Mouse (Mus musculus) spleen, adult 18-20 months (tissue): Measurements from ENCODE around the gene Zfp639.

Experiments
- DNase-seq, 2 experiments: peaks; one replicate each; pipeline ENCODE4 v3.0.0; 2022; ENCODE audit warnings: mixed read lengths in 2 of 2

The Zfp639 gene

DNA sequence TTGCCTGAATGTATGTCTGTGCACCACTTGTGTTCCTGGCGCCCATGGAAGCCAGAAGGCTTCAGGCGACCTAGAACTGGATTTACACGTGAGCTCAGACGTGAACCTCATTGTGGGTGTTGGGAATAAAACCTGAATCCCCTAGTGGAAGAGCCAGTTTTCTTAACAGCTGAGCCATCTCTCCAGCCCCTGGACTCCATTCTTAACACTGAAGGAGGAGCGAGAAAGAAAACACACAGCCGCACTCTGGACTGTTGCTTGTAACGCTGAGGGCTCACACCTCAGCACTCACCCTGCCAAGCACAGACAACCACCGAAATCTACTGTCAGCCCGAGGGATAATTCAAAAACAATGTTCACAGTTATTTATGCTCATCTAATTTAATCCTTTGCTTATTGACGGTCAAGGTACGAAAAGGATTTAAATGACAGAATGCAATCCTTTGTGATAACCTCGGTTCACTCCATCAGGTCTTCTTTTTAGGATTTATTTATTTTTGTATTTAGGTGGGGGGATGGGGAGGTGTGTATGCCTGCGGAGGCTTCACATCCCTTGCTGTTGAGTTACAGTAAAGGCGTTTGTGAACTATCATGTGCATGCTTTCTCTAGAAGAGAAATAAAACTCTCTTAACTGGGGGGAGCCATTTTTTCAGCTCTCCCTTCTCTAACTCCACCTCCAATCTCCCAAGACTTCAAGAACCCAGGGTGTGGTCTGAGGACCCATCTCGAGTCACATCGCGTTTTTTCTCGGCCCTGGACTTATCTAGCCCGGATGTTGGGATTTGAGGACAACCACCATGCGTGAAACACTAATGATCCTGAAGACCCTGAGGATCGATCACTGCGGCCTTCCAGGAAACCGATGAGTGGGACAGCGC is at the start of gene Zfp639:
Zfp639 (plus strand) TSS at position 764 of the 879 bp plus-strand sequence.
- DNase-seq: no peak

GRCm38 (mm10) chr3:32467321-32467720 is 42.7 kb upstream of the Zfp639 start:
- no peak for DNase-seq

GRCm38 (mm10) chr3:32468411-32468810 is 41.6 kb upstream of the Zfp639 start:
- no peak for DNase-seq

DNA sequence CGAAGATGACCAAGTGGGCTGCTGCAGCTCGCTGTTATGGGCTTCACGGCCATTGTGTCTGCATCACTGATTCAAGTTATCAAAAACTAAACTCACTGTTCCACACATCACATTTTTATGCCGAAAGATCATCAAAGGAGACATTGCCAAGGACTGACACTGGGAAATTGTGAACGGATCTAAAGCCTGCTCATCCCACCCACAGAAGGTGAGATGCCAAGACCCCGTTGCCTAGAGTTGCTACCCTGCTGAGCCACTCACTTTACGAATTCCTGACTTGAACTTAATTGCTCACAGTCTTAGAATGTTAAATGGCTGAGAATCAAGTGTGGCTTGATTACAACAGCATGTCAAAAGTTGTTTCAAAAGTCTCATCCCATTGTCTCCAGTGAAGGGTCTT is 39.6 kb upstream of the Zfp639 start:
- DNase-seq: no peak

- no peak for DNase-seq
Observed at GRCm38 (mm10) chr3:32471098-32471497, 39.0 kb upstream of the Zfp639 start.

- DNase-seq: no peak
Observed at GRCm38 (mm10) chr3:32472191-32472900, 37.7 kb upstream of the Zfp639 start.

- DNase-seq: no peak
Observed at GRCm38 (mm10) chr3:32473184-32473583, 36.9 kb upstream of the Zfp639 start.

- no peak for DNase-seq
Observed at GRCm38 (mm10) chr3:32479961-32480360, 30.1 kb upstream of the Zfp639 start.

- no peak for DNase-seq
Observed at GRCm38 (mm10) chr3:32483035-32483434, 27.0 kb upstream of the Zfp639 start.

- DNase-seq: no peak
Observed at GRCm38 (mm10) chr3:32486543-32486942, 23.5 kb upstream of the Zfp639 start.

GRCm38 (mm10) chr3:32488172-32488571 is 21.9 kb upstream of the Zfp639 start:
- no peak for DNase-seq

- peak; percentile 52 to 62 for DNase-seq
Observed at GRCm38 (mm10) chr3:32490076-32490927, 19.8 kb upstream of the Zfp639 start.

DNA sequence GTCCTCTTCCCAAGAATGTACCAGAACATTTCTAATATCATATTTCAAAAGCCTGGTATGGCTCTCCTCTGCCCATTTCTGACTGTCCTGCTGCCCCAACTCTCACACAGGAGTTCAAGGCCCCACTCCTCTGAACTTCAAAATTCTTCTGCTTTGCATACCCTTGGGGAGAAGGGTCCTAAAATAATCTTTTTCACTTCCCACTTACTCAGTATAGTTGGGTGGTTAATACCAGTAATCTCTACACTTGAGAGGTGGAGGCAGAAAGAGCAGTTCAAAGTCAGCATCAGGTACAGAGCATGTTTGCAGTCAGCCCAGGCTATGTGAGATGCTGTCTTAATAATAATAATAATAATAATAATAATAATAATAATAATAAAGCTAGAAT is 19.1 kb upstream of the Zfp639 start:
- DNase-seq: no peak

GRCm38 (mm10) chr3:32492097-32493090 is 17.7 kb upstream of the Zfp639 start, which contains the start of gene Kcnmb3:
TSS of gene Kcnmb3 (minus strand) at chr3:32492231.
- no peak for DNase-seq

DNA sequence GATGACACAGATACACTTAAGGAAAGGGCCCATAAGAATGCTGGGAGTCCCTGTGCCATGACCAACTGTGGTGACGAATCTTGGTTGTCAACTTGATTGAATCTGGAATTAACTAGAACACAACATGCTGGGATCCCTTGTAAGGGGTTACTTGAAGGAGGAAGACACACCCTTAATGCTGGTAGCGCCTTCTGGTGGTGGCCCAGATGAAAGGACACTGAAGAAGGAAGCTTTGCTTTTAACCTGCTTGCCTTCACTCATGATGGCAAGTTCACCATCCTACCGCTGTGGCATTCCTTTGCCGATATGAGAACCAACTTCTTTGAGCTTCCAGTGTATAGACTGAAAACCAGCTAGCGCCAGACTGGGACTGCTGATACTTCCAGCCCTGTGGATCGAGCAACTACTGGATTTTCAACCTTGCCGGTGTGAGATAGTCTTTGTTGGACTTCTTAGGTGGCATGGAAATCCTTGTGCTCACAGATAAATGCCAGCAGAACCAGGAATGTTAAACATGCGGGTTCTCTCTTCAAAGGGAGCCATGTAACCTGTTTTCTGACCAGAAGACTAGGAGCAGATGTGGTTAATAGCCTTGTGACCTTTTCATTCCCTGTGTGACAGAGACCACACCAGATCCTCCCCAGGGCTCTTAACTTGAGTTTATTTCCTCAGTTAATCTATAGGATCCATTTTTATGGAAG is 15.5 kb upstream of the Zfp639 start:
- DNase-seq: peak; percentile 37 to 64

DNA sequence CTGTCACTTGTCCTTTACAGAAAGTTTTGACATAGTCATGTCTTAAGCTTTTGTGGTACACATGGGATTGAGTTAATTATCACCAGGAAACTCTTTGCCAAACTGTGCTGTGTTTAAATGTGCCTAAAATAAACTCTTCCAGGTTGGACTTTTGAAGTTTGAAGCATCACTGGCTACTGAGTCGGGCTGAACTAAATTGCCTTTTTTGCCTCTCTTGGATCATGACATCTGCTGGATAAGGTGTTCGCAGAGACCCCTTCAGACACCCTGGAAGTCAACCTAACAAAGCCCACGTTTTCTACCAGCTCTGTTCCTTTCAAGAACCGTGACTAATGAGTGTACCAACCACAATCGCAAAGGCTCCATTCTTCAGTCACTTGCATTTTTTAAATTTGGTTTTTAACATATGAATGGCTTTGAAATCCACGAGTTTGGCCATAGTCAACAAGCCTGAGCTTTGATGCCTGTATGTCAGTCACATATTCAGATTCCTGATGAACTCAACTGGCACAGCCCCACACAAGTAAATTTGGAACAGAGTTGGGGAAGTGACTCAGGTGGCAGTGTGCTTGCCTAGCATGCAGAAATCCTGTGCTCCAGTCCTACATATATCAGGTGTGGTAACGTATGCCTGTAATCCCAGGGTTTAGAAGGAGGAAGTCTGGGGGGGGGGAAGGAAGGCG is 14.8 kb upstream of the Zfp639 start:
- no peak for DNase-seq

- no peak for DNase-seq
Observed at GRCm38 (mm10) chr3:32495856-32496710, 14.0 kb upstream of the Zfp639 start.

DNA sequence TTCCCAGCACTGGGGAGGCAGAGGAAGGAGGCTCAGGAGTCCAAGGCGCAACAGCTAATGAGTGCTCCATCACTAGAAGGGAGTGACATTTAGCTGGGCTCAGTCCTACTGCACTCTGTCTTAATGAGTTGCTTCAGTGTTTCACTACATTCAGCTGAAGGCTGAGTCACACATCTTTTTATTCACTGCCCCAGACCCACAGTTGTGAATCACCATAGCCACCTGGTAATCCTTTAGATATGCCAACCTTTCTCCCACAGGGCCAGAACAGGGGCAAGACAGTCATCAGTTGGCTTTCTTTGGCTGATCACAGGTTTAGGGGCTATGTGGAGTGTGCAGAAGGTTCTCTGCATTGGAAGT is 13.4 kb upstream of the Zfp639 start:
- DNase-seq: no peak

- no peak for DNase-seq
Observed at GRCm38 (mm10) chr3:32500346-32500745, 9.7 kb upstream of the Zfp639 start.

DNA sequence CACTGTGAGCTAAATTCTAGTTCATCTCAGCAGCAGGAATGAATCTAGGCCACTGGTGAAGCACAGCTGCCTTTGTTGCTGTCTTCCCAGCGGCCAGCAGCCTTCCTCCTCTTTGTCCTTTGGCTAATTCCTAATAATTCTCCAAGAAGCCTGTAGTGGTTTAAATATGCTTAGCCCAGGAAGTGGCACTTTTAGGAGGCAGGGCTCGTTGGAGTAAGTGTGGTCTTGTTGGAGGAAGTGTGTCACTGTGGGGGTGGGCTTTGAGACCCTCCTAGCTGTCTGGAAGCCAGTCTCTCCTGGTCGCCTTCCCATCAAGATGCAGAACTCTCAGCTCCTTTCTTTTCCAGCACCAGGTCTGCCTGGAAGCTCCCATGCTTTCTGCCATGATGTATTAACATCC is 4.2 kb upstream of the Zfp639 start:
- DNase-seq: no peak
